Mouse (Mus musculus) liver, embryonic 11.5 days (tissue): ENCODE data around the gene Ptprn2. TPM values are rescaled to one million over a fixed set of nuclear protein-coding genes. Genes with fewer than 3 reads are reported as not detected.
"Not testable (repeated sequence)": the region's sequence is repeated elsewhere in the genome, so short reads cannot be mapped to it uniquely, and the experiment has no call there.

Experiments used
- ATAC-seq: fragments of 200-750 bp; cut with Nextera tagmentation; replicated peaks from 2 replicates; pipeline ENCODE4 v1.8.0; 2017; ENCODE audit warnings: moderate number of reproducible peaks, mild to moderate bottlenecking, moderate TSS enrichment, moderate library complexity; ENCODE audit not compliant: low FRiP score
- DNase-seq: peaks from one replicate; pipeline ENCODE4 v3.0.0-alpha.2; 2017; ENCODE audit warnings: low spot score
- H3K27ac ChIP-seq: fragments of 300-500 bp; sonication (generic); 2 replicates; pipeline ENCODE4 v1.5.1; 2014; ENCODE audit warnings: mild to moderate bottlenecking, low read depth, low read length, control low read depth
- H3K27me3 ChIP-seq: fragments of 300-500 bp; sonication (generic); replicated peaks from 2 replicates; pipeline ENCODE4 v1.6.1; 2014; ENCODE audit warnings: low read length, mixed read lengths; ENCODE audit not compliant: control insufficient read depth, insufficient read depth
- H3K36me3 ChIP-seq: fragments of 300-500 bp; sonication (generic); 2 replicates; pipeline ENCODE4 v1.6.1; 2014; ENCODE audit warnings: mild to moderate bottlenecking, low read length, moderate library complexity, mixed read lengths; ENCODE audit not compliant: control insufficient read depth, insufficient read depth
- H3K4me1 ChIP-seq: fragments of 300-500 bp; sonication (generic); replicated peaks from 2 replicates; pipeline ENCODE4 v1.6.1; 2014; ENCODE audit warnings: low read length, mixed read lengths; ENCODE audit not compliant: control insufficient read depth, insufficient read depth
- H3K4me2 ChIP-seq: fragments of 300-500 bp; sonication (generic); 2 replicates; pipeline ENCODE4 v1.6.1; 2014; ENCODE audit warnings: mild to moderate bottlenecking, control low read depth, moderate library complexity
- H3K4me3 ChIP-seq: fragments of 300-500 bp; sonication (generic); 2 replicates; pipeline ENCODE4 v1.5.1; 2014; ENCODE audit warnings: low read depth, low read length, control low read depth
- H3K9ac ChIP-seq: fragments of 300-500 bp; sonication (generic); 2 replicates; pipeline ENCODE4 v1.6.1; 2014; ENCODE audit warnings: low read depth, low read length, control low read depth
- H3K9me3 ChIP-seq: fragments of 300-500 bp; sonication (generic); 2 replicates; pipeline ENCODE4 v1.6.1; 2016; ENCODE audit warnings: low read length, inconsistent platforms, mixed read lengths; ENCODE audit not compliant: control insufficient read depth
- WGBS: fragments of 180-500 bp; shearing (Covaris S2); extraction: QIAGEN DNeasy Blood & Tissue Kit; methylation state at CpG from one replicate; pipeline ENCODE4 v1.1.7; 2014; 5-methylcytosine and 5-hydroxymethylcytosine counted together
- polyA plus RNA-seq: library from polyadenylated mRNA; unstranded; fragments of >200 nt; fragmentation: Nextera tagmentation; extraction: Ambion mirVana; gene quantifications from 2 replicates; pipeline ENCODE4 v1.2.1, GENCODE M21; 2014

Gene Ptprn2
- polyA plus RNA-seq, 1 experiment from 2014 or later = 0.11 TPM

GRCm38 (mm10) chr12:116488836-116489235 is 3.3 kb downstream of the Ptprn2 start:
- Histone ChIP-seq H3K36me3 (no peaks in the 10 kb centered on the region), H3K9ac (no peak overlapping the region)
- WGBS = 64% methylated on average over 8 of the region's 8 CpGs

GRCm38 (mm10) chr12:116490575-116491356 is 5.2 kb downstream of the Ptprn2 start:
- DNase-seq (no peak), ATAC-seq (no peak)
- peaks cover 19% of the 10 kb centered on the region for H3K27me3 ChIP-seq
- no peak overlapping the region for H3K9ac ChIP-seq
- H3K4me3 ChIP-seq = no peak overlapping the region
- H3K9me3 ChIP-seq = no peaks in the 10 kb centered on the region
- no peaks in the 10 kb centered on the region for H3K36me3 ChIP-seq
- H3K4me2 ChIP-seq = no peak overlapping the region
- peaks cover 4% of the 10 kb centered on the region for H3K4me1 ChIP-seq
- 55% methylated on average over 5 of the region's 5 CpGs for WGBS
- no peak overlapping the region for H3K27ac ChIP-seq

More at GRCm38 (mm10) chr12:116488836-116489235, 3.3 kb downstream of the Ptprn2 start:
- Histone ChIP-seq H3K4me1 (peaks cover 7% of the 10 kb centered on the region), H3K9me3 (no peaks in the 10 kb centered on the region), H3K27ac (no peak overlapping the region), H3K4me3 (no peak overlapping the region), H3K27me3 (peaks cover 28% of the 10 kb centered on the region), H3K4me2 (no peak overlapping the region)
- DNase-seq (no peak), ATAC-seq (no peak)

GRCm38 (mm10) chr12:116498666-116499065 is 13.1 kb downstream of the Ptprn2 start:
- ATAC-seq (no peak), DNase-seq (no peak)
- Histone ChIP-seq H3K4me3 (no peak overlapping the region), H3K4me2 (no peak overlapping the region), H3K9ac (no peak overlapping the region), H3K4me1 (no peaks in the 10 kb centered on the region), H3K27ac (no peak overlapping the region), H3K36me3 (no peaks in the 10 kb centered on the region), H3K27me3 (no peaks in the 10 kb centered on the region), H3K9me3 (no peaks in the 10 kb centered on the region)

- no peak for ATAC-seq
- no peak overlapping the region for H3K4me3 ChIP-seq
- WGBS = 82% methylated on average over 11 of the region's 11 CpGs
- H3K4me2 ChIP-seq = no peak overlapping the region
- no peak for DNase-seq
- H3K9ac ChIP-seq = no peak overlapping the region
- H3K4me1 ChIP-seq = no peaks in the 10 kb centered on the region
- no peak overlapping the region for H3K27ac ChIP-seq
- no peaks in the 10 kb centered on the region for H3K36me3 ChIP-seq
- H3K27me3 ChIP-seq = no peaks in the 10 kb centered on the region
- H3K9me3 ChIP-seq = no peaks in the 10 kb centered on the region
Measured at GRCm38 (mm10) chr12:116500652-116501051, 15.1 kb downstream of the Ptprn2 start.

- Histone ChIP-seq H3K4me3 (no peak overlapping the region), H3K27ac (no peak overlapping the region), H3K4me2 (no peak overlapping the region), H3K36me3 (no peaks in the 10 kb centered on the region), H3K27me3 (no peaks in the 10 kb centered on the region), H3K9ac (no peak overlapping the region), H3K4me1 (no peaks in the 10 kb centered on the region), H3K9me3 (no peaks in the 10 kb centered on the region; the same call in 1 of the 2 replicates)
- WGBS = 81% methylated on average over 1 of the region's 1 CpGs
- no peak for DNase-seq
- ATAC-seq = no peak
Measured at GRCm38 (mm10) chr12:116512482-116512881, 27.0 kb downstream of the Ptprn2 start.

GRCm38 (mm10) chr12:116513788-116514187 is 28.3 kb downstream of the Ptprn2 start:
- H3K9ac ChIP-seq, ATAC-seq, H3K27ac ChIP-seq, H3K36me3 ChIP-seq, H3K4me3 ChIP-seq, DNase-seq, H3K27me3 ChIP-seq, H3K9me3 ChIP-seq, H3K4me2 ChIP-seq, H3K4me1 ChIP-seq: not testable (repeated sequence)
- WGBS = 81% methylated on average over 2 of the region's 2 CpGs

- Histone ChIP-seq H3K27me3 (no peaks in the 10 kb centered on the region), H3K27ac (no peak overlapping the region), H3K36me3 (no peaks in the 10 kb centered on the region), H3K9me3 (no peaks in the 10 kb centered on the region), H3K9ac (no peak overlapping the region), H3K4me2 (no peak overlapping the region), H3K4me3 (no peak overlapping the region), H3K4me1 (no peaks in the 10 kb centered on the region)
- DNase-seq (no peak), ATAC-seq (no peak)
Measured at GRCm38 (mm10) chr12:116515824-116516223, 30.3 kb downstream of the Ptprn2 start.

- no peak for DNase-seq
- 71% methylated on average over 4 of the region's 4 CpGs for WGBS
- Histone ChIP-seq H3K9me3 (no peaks in the 10 kb centered on the region), H3K4me2 (no peak overlapping the region), H3K4me1 (no peaks in the 10 kb centered on the region), H3K9ac (no peak overlapping the region), H3K4me3 (no peak overlapping the region), H3K27ac (no peak overlapping the region), H3K27me3 (no peaks in the 10 kb centered on the region), H3K36me3 (no peaks in the 10 kb centered on the region)
- ATAC-seq = no peak
Measured at GRCm38 (mm10) chr12:116528861-116529260, 43.3 kb downstream of the Ptprn2 start.

GRCm38 (mm10) chr12:116533281-116533680 is 47.8 kb downstream of the Ptprn2 start:
- ATAC-seq = no peak
- H3K4me2 ChIP-seq = no peak overlapping the region
- no peak overlapping the region for H3K27ac ChIP-seq
- DNase-seq = no peak
- no peak overlapping the region for H3K4me3 ChIP-seq
- H3K4me1 ChIP-seq = no peaks in the 10 kb centered on the region
- H3K36me3 ChIP-seq = no peaks in the 10 kb centered on the region
- H3K27me3 ChIP-seq = no peaks in the 10 kb centered on the region
- no peak overlapping the region for H3K9ac ChIP-seq
- no peaks in the 10 kb centered on the region for H3K9me3 ChIP-seq
